Mouse (Mus musculus) small intestine, adult 2 months (tissue): ENCODE results near the gene Muc13.

Experiments
- CTCF ChIP-seq: fragments of 200-500 bp; IDR thresholded peaks from 2 replicates; pipeline ENCODE4 v1.5.1; 2012; ENCODE audit warnings: low read depth, mild to moderate bottlenecking, control low read depth, inconsistent platforms, low read length, moderate library complexity, mixed read lengths; ENCODE audit not compliant: insufficient replicate concordance, insufficient read length; ENCODE audit errors: extremely low read depth
- POLR2A ChIP-seq: fragments of 200-500 bp; IDR thresholded peaks from 2 replicates; pipeline ENCODE4 v1.6.1; 2012; ENCODE audit warnings: low read depth, mild to moderate bottlenecking, control low read depth, inconsistent platforms, low read length, moderate library complexity

GRCm38 (mm10) chr16:33818413-33819165 is 24.8 kb downstream of the Muc13 start:
- TF ChIP-seq CTCF (no peak), POLR2A (no peak)
